Mouse (Mus musculus): ENCODE data around the gene 6030445D17Rik. TPM values are rescaled to one million over a fixed set of nuclear protein-coding genes. Genes with fewer than 3 reads are reported as not detected.

The 6030445D17Rik gene
- polyA plus RNA-seq, 1 experiment from 2014 or later = 0.12 TPM

DNA sequence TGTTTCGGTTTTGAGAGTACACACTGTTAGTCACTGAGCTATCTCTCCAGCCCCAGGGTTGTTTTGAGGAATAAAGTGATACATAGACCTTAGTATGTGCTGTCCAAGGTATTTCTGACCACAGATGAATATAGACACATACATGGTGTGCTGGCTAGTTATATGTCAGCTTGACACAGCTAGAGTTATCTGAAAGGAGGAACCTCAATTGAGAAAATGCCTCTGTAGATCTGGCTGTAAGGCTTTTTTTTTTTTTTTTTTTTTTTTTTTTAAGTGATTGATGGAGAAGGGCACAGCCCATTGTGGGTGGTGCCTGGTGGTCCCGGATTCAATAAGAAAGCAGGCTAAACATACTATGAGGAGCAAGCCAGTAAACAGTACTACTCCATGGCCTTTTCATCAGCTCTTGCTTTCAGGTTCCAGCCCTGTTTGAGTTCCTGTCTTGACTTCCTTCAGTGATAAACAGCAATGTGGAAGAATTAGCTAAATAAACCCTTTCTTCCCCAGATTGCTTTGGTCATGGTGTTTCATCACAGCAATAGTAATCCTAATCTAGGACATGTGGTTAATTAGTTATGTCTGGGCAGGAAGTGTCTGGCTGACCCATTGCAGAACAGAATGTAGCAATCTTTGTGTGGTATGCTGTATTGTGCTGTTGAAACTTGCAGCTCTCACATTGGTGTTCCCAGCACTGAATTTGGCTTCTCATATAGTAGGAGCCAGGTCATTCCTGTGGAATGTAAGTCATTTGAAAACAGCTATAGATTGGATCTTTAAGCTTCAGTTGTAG lies 43.6 kb downstream of the 6030445D17Rik start:
- H3K27me3 ChIP-seq (ENCODE audit: control insufficient read depth, insufficient read depth, low read length) = no peaks in the 10 kb centered on the region
- no peak overlapping the region for H3K4me2 ChIP-seq (ENCODE audit: low read length)
- no peak for DNase-seq
- WGBS = 68% methylated on average over 2 of the region's 2 CpGs
- H3K36me3 ChIP-seq (ENCODE audit: control insufficient read depth, insufficient read depth, low read length) = no peaks in the 10 kb centered on the region
- H3K27ac ChIP-seq (replicated peaks; ENCODE audit: low read depth, low read length) = no peak overlapping the region
- H3K4me1 ChIP-seq (ENCODE audit: control insufficient read depth, insufficient read depth, low read length) = no peaks in the 10 kb centered on the region
- H3K9me3 ChIP-seq (ENCODE audit: control insufficient read depth, low read length) = no peaks in the 10 kb centered on the region
- ATAC-seq (ENCODE audit: low FRiP score, low TSS enrichment) = no peak
- no peak overlapping the region for H3K9ac ChIP-seq (replicated peaks; ENCODE audit: low read length)
- no peak overlapping the region for H3K4me3 ChIP-seq (replicated peaks; ENCODE audit: low read depth, low read length)

DNA sequence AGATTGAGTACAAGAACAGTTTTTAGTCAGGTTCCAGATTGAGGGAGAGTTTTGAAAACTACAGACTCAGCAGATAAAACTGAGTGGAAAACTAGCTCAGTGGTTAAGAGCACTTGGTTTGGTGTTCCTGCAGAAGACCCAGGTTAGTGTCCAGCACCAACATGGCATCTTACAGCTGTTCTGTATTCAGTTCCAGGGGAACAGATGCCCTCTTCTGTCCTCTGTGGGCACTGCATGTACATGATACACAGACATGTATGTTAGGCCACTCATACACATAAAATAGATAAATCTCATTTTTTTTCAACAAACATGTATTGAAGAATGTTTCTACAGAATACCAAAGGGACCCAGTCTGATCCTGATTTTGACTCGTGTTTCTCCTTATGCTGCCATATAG lies 47.8 kb downstream of the 6030445D17Rik start:
- Histone ChIP-seq H3K9me3 (ENCODE audit: control insufficient read depth, low read length) (no peaks in the 10 kb centered on the region), H3K4me2 (ENCODE audit: low read length) (no peak overlapping the region), H3K4me3 (replicated peaks; ENCODE audit: low read depth, low read length) (no peak overlapping the region), H3K4me1 (ENCODE audit: control insufficient read depth, insufficient read depth, low read length) (no peaks in the 10 kb centered on the region), H3K9ac (replicated peaks; ENCODE audit: low read length) (no peak overlapping the region), H3K27ac (replicated peaks; ENCODE audit: low read depth, low read length) (no peak overlapping the region), H3K36me3 (ENCODE audit: control insufficient read depth, insufficient read depth, low read length) (no peaks in the 10 kb centered on the region), H3K27me3 (ENCODE audit: control insufficient read depth, insufficient read depth, low read length) (no peaks in the 10 kb centered on the region)
- ATAC-seq (ENCODE audit: low FRiP score, low TSS enrichment) (no peak), DNase-seq (no peak)
- WGBS = 83% methylated on average over 1 of the region's 1 CpGs

GRCm38 (mm10) chr4:136511708-136512107 lies 49.7 kb downstream of the 6030445D17Rik start:
- WGBS = 53% methylated on average over 4 of the region's 4 CpGs
- Histone ChIP-seq H3K4me1 (ENCODE audit: control insufficient read depth, insufficient read depth, low read length) (no peaks in the 10 kb centered on the region), H3K36me3 (ENCODE audit: control insufficient read depth, insufficient read depth, low read length) (no peaks in the 10 kb centered on the region), H3K9ac (replicated peaks; ENCODE audit: low read length) (no peak overlapping the region), H3K4me2 (ENCODE audit: low read length) (no peak overlapping the region), H3K27ac (replicated peaks; ENCODE audit: low read depth, low read length) (no peak overlapping the region), H3K9me3 (ENCODE audit: control insufficient read depth, low read length) (no peaks in the 10 kb centered on the region), H3K4me3 (replicated peaks; ENCODE audit: low read depth, low read length) (no peak overlapping the region), H3K27me3 (ENCODE audit: control insufficient read depth, insufficient read depth, low read length) (no peaks in the 10 kb centered on the region)
- DNase-seq = no peak
- ATAC-seq (ENCODE audit: low FRiP score, low TSS enrichment) = no peak

DNA sequence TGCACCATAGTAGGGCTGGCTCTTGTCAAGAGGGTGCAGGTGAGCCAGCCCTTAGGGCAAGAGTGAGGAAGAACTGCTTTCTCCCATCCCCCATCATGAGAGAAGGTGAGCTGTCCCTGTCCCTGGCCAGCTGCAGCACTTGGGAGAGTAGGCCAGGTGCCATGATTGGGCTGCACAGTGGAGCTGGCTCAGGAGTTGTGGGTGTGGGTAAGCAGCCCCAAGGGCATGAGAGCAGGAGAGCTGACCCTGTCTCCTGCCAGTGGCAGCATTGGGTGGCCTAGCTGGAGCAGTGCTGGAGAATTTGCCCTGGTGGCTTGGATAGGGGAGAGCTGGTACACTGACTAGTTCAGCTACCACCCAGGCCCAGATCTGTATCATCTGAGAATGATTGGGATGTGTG lies 50.9 kb downstream of the 6030445D17Rik start:
- no peaks in the 10 kb centered on the region for H3K9me3 ChIP-seq (ENCODE audit: control insufficient read depth, low read length)
- no peak for DNase-seq
- no peaks in the 10 kb centered on the region for H3K36me3 ChIP-seq (ENCODE audit: control insufficient read depth, insufficient read depth, low read length)
- no peaks in the 10 kb centered on the region for H3K27me3 ChIP-seq (ENCODE audit: control insufficient read depth, insufficient read depth, low read length)
- ATAC-seq (ENCODE audit: low FRiP score, low TSS enrichment) = no peak
- H3K4me3 ChIP-seq (replicated peaks; ENCODE audit: low read depth, low read length) = no peak overlapping the region
- H3K4me2 ChIP-seq (ENCODE audit: low read length) = no peak overlapping the region
- H3K4me1 ChIP-seq (ENCODE audit: control insufficient read depth, insufficient read depth, low read length) = no peaks in the 10 kb centered on the region
- H3K9ac ChIP-seq (replicated peaks; ENCODE audit: low read length) = no peak overlapping the region
- H3K27ac ChIP-seq (replicated peaks; ENCODE audit: low read depth, low read length) = no peak overlapping the region

Other genes starting within 250 kb of the 6030445D17Rik start
- 0.18 and 1.2 TPM in 2 replicates for gene Tcea3, start 214.5 kb upstream of the 6030445D17Rik start, polyA plus RNA-seq (2014; fragmentation: Nextera tagmentation; extraction: Ambion mirVana)
- gene Zfp46, start 177.6 kb upstream of the 6030445D17Rik start, polyA plus RNA-seq (2014; fragmentation: Nextera tagmentation; extraction: Ambion mirVana) = 31.1 and 47.7 TPM in 2 replicates
- 152 and 207 TPM in 2 replicates for gene Hnrnpr, start 151.3 kb upstream of the 6030445D17Rik start, polyA plus RNA-seq (2014; fragmentation: Nextera tagmentation; extraction: Ambion mirVana)
- 0.86 and 1.3 TPM in 2 replicates for gene Htr1d, start 38.7 kb upstream of the 6030445D17Rik start, polyA plus RNA-seq (2014; fragmentation: Nextera tagmentation; extraction: Ambion mirVana)
- gene Luzp1, start 7.5 kb downstream of the 6030445D17Rik start, polyA plus RNA-seq (2014; fragmentation: Nextera tagmentation; extraction: Ambion mirVana) = 40.1 and 40.2 TPM in 2 replicates
- 105 and 116 TPM in 2 replicates for gene Kdm1a, start 140.5 kb downstream of the 6030445D17Rik start, polyA plus RNA-seq (2014; fragmentation: Nextera tagmentation; extraction: Ambion mirVana)
- gene Tex46, start 148.2 kb downstream of the 6030445D17Rik start, polyA plus RNA-seq (2014; fragmentation: Nextera tagmentation; extraction: Ambion mirVana) = not detected in 2 replicates
- gene Lactbl1, start 160.4 kb downstream of the 6030445D17Rik start, polyA plus RNA-seq (2014; fragmentation: Nextera tagmentation; extraction: Ambion mirVana) = not detected in 2 replicates

Data from midbrain, embryonic 14.5 days (tissue).